Mouse (Mus musculus): ENCODE measurements at regions not wholly inside any gene's neighbourhood (a gene's known extent, or its start where the extent isn't known, plus 50 kb on each side); places are given as distances from the start of the nearest gene placed in this dataset.

- Histone ChIP-seq H3K36me3 (ENCODE audit: insufficient read depth, low read length) (no peaks in the 10 kb centered on the region), H3K9me3 (ENCODE audit: low read length) (no peaks in the 10 kb centered on the region), H3K4me2 (ENCODE audit: low read depth, low read length, poor library complexity, severe bottlenecking) (no peak overlapping the region), H3K4me1 (ENCODE audit: insufficient read depth, low read length) (no peaks in the 10 kb centered on the region), H3K4me3 (ENCODE audit: low read depth, low read length) (no peak overlapping the region), H3K27ac (ENCODE audit: low read depth, low read length) (no peak overlapping the region), H3K9ac (replicated peaks; ENCODE audit: low read length, poor library complexity, severe bottlenecking) (no peak overlapping the region), H3K27me3 (ENCODE audit: insufficient read depth, low read length) (no peaks in the 10 kb centered on the region)
- no peak for ATAC-seq (ENCODE audit: low FRiP score)
- TF ChIP-seq CTCF (IDR thresholded peaks at IDR 0.05): no peak
- no peak for DNase-seq (ENCODE audit: low spot score)
- WGBS: 96% methylated on average over 4 of the region's 4 CpGs
These were observed 460.7 kb upstream of the Pou3f2 start for GRCm38 (mm10) chr4:22948880-22949279.

DNA sequence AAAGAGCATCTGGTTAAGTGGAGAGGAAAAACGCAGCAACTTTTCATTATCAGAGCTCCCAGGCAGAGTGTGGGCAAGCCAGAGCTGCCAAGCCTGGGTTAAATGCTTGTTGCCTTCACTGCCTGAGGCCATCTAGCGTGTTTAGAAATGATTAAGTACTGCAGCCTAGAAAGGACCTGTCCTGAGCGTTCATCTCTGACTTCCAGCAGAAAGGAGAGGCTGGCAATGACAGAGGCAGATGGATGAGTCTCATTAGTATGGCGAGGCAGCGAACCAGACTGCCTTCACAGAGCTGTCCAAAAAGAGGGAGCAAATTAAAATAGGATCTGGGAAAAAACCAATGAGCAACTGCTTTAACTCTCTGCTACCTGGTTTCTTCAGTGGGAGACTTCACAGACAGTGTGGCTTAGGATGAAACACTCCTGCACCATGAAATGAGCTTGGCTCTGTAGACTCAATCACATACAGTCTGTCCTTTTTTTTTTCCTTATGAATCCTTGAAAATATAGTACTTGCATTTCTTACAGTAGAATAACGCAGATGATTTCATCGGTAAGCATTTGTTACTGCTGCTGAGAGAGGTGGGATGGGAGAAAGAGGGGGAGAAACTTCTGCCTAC is 458.7 kb upstream of the Pou3f2 start:
- H3K4me3 ChIP-seq (ENCODE audit: low read depth, low read length): no peak overlapping the region
- H3K9ac ChIP-seq (replicated peaks; ENCODE audit: low read length, poor library complexity, severe bottlenecking): no peak overlapping the region
- TF ChIP-seq CTCF (IDR thresholded peaks at IDR 0.05): no peak
- DNase-seq (ENCODE audit: low spot score) (peak; percentile 82), ATAC-seq (ENCODE audit: low FRiP score) (0 out of 2 replicates have a peak, but pooled peaks have one; percentile 62)
- no peaks in the 10 kb centered on the region for H3K27me3 ChIP-seq (ENCODE audit: insufficient read depth, low read length)
- H3K36me3 ChIP-seq (ENCODE audit: insufficient read depth, low read length): no peaks in the 10 kb centered on the region
- no peak overlapping the region for H3K27ac ChIP-seq (ENCODE audit: low read depth, low read length)
- no peaks in the 10 kb centered on the region for H3K9me3 ChIP-seq (ENCODE audit: low read length)
- no peaks in the 10 kb centered on the region for H3K4me1 ChIP-seq (ENCODE audit: insufficient read depth, low read length)
- H3K4me2 ChIP-seq (ENCODE audit: low read depth, low read length, poor library complexity, severe bottlenecking): peak overlapping the region; percentile 9; the same call in 1 of the 2 replicates
- 42% methylated on average over 7 of the region's 7 CpGs for WGBS

- Histone ChIP-seq H3K9me3 (ENCODE audit: low read length) (no peaks in the 10 kb centered on the region), H3K36me3 (ENCODE audit: insufficient read depth, low read length) (no peaks in the 10 kb centered on the region), H3K4me1 (ENCODE audit: insufficient read depth, low read length) (no peaks in the 10 kb centered on the region), H3K9ac (replicated peaks; ENCODE audit: low read length, poor library complexity, severe bottlenecking) (no peak overlapping the region), H3K27me3 (ENCODE audit: insufficient read depth, low read length) (no peaks in the 10 kb centered on the region), H3K27ac (ENCODE audit: low read depth, low read length) (no peak overlapping the region), H3K4me2 (ENCODE audit: low read depth, low read length, poor library complexity, severe bottlenecking) (no peak overlapping the region), H3K4me3 (ENCODE audit: low read depth, low read length) (no peak overlapping the region)
- DNase-seq (ENCODE audit: low spot score) (no peak), ATAC-seq (ENCODE audit: low FRiP score) (no peak)
- TF ChIP-seq CTCF (IDR thresholded peaks at IDR 0.05): no peak
- 75% methylated on average over 1 of the region's 1 CpGs for WGBS
These were observed 450.1 kb upstream of the Pou3f2 start for GRCm38 (mm10) chr4:22938302-22938701.

- no peaks in the 10 kb centered on the region for H3K9me3 ChIP-seq (ENCODE audit: low read length)
- no peak overlapping the region for H3K27ac ChIP-seq (ENCODE audit: low read depth, low read length)
- H3K4me2 ChIP-seq (ENCODE audit: low read depth, low read length, poor library complexity, severe bottlenecking): no peak overlapping the region
- H3K4me3 ChIP-seq (ENCODE audit: low read depth, low read length): no peak overlapping the region
- no peak for DNase-seq (ENCODE audit: low spot score)
- H3K4me1 ChIP-seq (ENCODE audit: insufficient read depth, low read length): no peaks in the 10 kb centered on the region
- H3K36me3 ChIP-seq (ENCODE audit: insufficient read depth, low read length): no peaks in the 10 kb centered on the region
- no peak for TF ChIP-seq CTCF (IDR thresholded peaks at IDR 0.05)
- WGBS: 88% methylated on average over 8 of the region's 8 CpGs
- no peaks in the 10 kb centered on the region for H3K27me3 ChIP-seq (ENCODE audit: insufficient read depth, low read length)
- H3K9ac ChIP-seq (replicated peaks; ENCODE audit: low read length, poor library complexity, severe bottlenecking): no peak overlapping the region
- no peak for ATAC-seq (ENCODE audit: low FRiP score)
These were observed 436.0 kb upstream of the Pou3f2 start for GRCm38 (mm10) chr4:22924181-22924580.

GRCm38 (mm10) chr4:22914886-22915285 is 426.7 kb upstream of the Pou3f2 start:
- 34% methylated on average over 5 of the region's 5 CpGs for WGBS
- DNase-seq (ENCODE audit: low spot score): no peak
- Histone ChIP-seq H3K9ac (replicated peaks; ENCODE audit: low read length, poor library complexity, severe bottlenecking) (no peak overlapping the region), H3K4me2 (ENCODE audit: low read depth, low read length, poor library complexity, severe bottlenecking) (no peak overlapping the region), H3K36me3 (ENCODE audit: insufficient read depth, low read length) (no peaks in the 10 kb centered on the region), H3K4me3 (ENCODE audit: low read depth, low read length) (no peak overlapping the region), H3K4me1 (ENCODE audit: insufficient read depth, low read length) (no peaks in the 10 kb centered on the region), H3K9me3 (ENCODE audit: low read length) (no peaks in the 10 kb centered on the region), H3K27me3 (ENCODE audit: insufficient read depth, low read length) (no peaks in the 10 kb centered on the region), H3K27ac (ENCODE audit: low read depth, low read length) (no peak overlapping the region)
- no peak for ATAC-seq (ENCODE audit: low FRiP score)
- TF ChIP-seq CTCF (IDR thresholded peaks at IDR 0.05): no peak

- Histone ChIP-seq H3K27ac (ENCODE audit: low read depth, low read length) (no peak overlapping the region), H3K4me1 (ENCODE audit: insufficient read depth, low read length) (no peaks in the 10 kb centered on the region), H3K36me3 (ENCODE audit: insufficient read depth, low read length) (no peaks in the 10 kb centered on the region), H3K9ac (replicated peaks; ENCODE audit: low read length, poor library complexity, severe bottlenecking) (no peak overlapping the region), H3K4me3 (ENCODE audit: low read depth, low read length) (no peak overlapping the region), H3K27me3 (ENCODE audit: insufficient read depth, low read length) (no peaks in the 10 kb centered on the region), H3K4me2 (ENCODE audit: low read depth, low read length, poor library complexity, severe bottlenecking) (no peak overlapping the region), H3K9me3 (ENCODE audit: low read length) (no peaks in the 10 kb centered on the region)
- no peak for TF ChIP-seq CTCF (IDR thresholded peaks at IDR 0.05)
- no peak for DNase-seq (ENCODE audit: low spot score)
- no peak for ATAC-seq (ENCODE audit: low FRiP score)
- 56% methylated on average over 4 of the region's 4 CpGs for WGBS
These were observed 404.5 kb upstream of the Pou3f2 start for GRCm38 (mm10) chr4:22892694-22893046.
